Mouse (Mus musculus) midbrain, embryonic 14.5 days (tissue): ENCODE measurements at regions not wholly inside any gene's neighbourhood (a gene's known extent, or its start where the extent isn't known, plus 50 kb on each side); places are given as distances from the start of the nearest gene placed in this dataset.

ENCODE experiments used
- ATAC-seq: fragments of 200-750 bp; cut with Nextera tagmentation; 2 replicates; pipeline ENCODE4 v1.8.0; 2017; ENCODE audit warnings: moderate number of reproducible peaks, moderate library complexity; ENCODE audit not compliant: low FRiP score, low TSS enrichment
- DNase-seq: peaks from one replicate; pipeline ENCODE4 v3.0.0-alpha.2; 2015
- H3K27ac ChIP-seq: fragments of 300-500 bp; sonication (generic); replicated peaks from 2 replicates; pipeline ENCODE4 v1.5.1; 2014; ENCODE audit warnings: mild to moderate bottlenecking, low read depth, low read length, moderate library complexity
- H3K27me3 ChIP-seq: fragments of 300-500 bp; sonication (generic); 2 replicates; pipeline ENCODE4 v1.6.1; 2014; ENCODE audit warnings: low read length, control low read depth, mixed read lengths; ENCODE audit not compliant: control insufficient read depth, insufficient read depth
- H3K36me3 ChIP-seq: fragments of 300-500 bp; sonication (generic); 2 replicates; pipeline ENCODE4 v1.6.1; 2014; ENCODE audit warnings: low read length, control low read depth; ENCODE audit not compliant: control insufficient read depth, insufficient read depth
- H3K4me1 ChIP-seq: fragments of 300-500 bp; sonication (generic); 2 replicates; pipeline ENCODE4 v1.6.1; 2014; ENCODE audit warnings: mild to moderate bottlenecking, antibody characterized with exemption, low read length, control low read depth; ENCODE audit not compliant: control insufficient read depth, insufficient read depth
- H3K4me2 ChIP-seq: fragments of 300-500 bp; sonication (generic); 2 replicates; pipeline ENCODE4 v1.6.1; 2014; ENCODE audit warnings: mild to moderate bottlenecking, low read length, moderate library complexity
- H3K4me3 ChIP-seq: fragments of 300-500 bp; sonication (generic); replicated peaks from 2 replicates; pipeline ENCODE4 v1.5.1; 2014; ENCODE audit warnings: low read depth, low read length
- H3K9ac ChIP-seq: fragments of 300-500 bp; sonication (generic); replicated peaks from 2 replicates; pipeline ENCODE4 v1.6.1; 2014; ENCODE audit warnings: mild to moderate bottlenecking, low read length, moderate library complexity
- H3K9me3 ChIP-seq: fragments of 300-500 bp; sonication (generic); 2 replicates; pipeline ENCODE4 v1.6.1; 2016; ENCODE audit warnings: low read length, control low read depth, mixed read lengths; ENCODE audit not compliant: control insufficient read depth
- WGBS: fragments of 180-500 bp; shearing (Covaris S2); extraction: QIAGEN DNeasy Blood & Tissue Kit; methylation state at CpG from one replicate; pipeline ENCODE4 v1.1.7; 2014; 5-methylcytosine and 5-hydroxymethylcytosine counted together

DNA sequence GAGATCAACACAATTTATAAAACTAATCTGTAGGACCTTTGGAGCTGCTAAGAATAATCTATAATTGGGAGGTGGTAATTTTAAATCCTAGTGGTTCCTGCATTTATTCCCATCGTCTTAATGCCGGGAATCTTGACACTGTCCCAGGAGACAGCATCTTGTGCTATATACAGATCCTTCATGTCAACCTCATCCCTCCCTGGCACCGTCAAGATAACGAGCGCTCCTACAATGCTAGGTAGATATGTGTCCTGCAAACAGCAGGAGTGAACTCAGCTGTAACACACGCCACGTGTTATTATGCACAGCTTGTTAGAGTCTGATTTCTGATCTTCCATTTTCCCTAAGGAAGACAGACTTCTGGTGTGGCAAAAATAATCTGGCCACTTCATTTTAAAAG lies 237.0 kb upstream of the Cnr1 start:
- H3K9me3 ChIP-seq, result no peaks in the 10 kb centered on the region
- H3K36me3 ChIP-seq, result no peaks in the 10 kb centered on the region
- 27% methylated on average over 7 of the region's 7 CpGs for WGBS
- H3K27ac ChIP-seq, result 0 out of 2 replicates have a peak overlapping the region, but pooled peaks have one; percentile 37
- H3K4me3 ChIP-seq, result no peak overlapping the region
- 0 out of 2 replicates have a peak, but pooled peaks cover 5% of the 10 kb centered on the region for H3K4me1 ChIP-seq
- H3K9ac ChIP-seq, result no peak overlapping the region
- no peak for ATAC-seq
- peak; percentile 58 for DNase-seq
- H3K27me3 ChIP-seq, result no peaks in the 10 kb centered on the region
- H3K4me2 ChIP-seq, result no peak overlapping the region

DNA sequence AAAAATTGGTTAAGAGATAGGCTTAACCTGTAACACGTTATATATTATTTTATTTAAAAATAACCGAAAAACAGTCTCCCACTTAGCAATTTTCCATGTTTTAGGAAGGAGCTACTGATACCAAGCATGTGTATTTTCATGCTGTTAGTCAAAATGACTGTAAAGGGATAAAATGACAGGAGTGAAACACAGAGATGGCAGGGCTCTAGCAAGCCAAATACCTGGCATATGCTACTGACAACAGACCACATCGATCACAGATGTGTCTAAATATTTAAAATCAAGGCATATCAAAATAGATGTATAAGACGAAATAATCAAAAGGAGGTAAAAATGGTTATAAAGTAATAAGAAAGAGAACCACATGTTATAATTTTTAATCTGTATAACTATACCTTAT lies 231.0 kb upstream of the Cnr1 start:
- no peaks in the 10 kb centered on the region for H3K36me3 ChIP-seq
- H3K9me3 ChIP-seq, result 0 out of 2 replicates have a peak, but pooled peaks cover 3% of the 10 kb centered on the region
- 92% methylated on average over 4 of the region's 4 CpGs for WGBS
- ATAC-seq (no peak), DNase-seq (no peak)
- H3K4me1 ChIP-seq, result no peaks in the 10 kb centered on the region
- no peak overlapping the region for H3K4me3 ChIP-seq
- H3K9ac ChIP-seq, result no peak overlapping the region
- no peak overlapping the region for H3K27ac ChIP-seq
- no peaks in the 10 kb centered on the region for H3K27me3 ChIP-seq
- H3K4me2 ChIP-seq, result no peak overlapping the region

DNA sequence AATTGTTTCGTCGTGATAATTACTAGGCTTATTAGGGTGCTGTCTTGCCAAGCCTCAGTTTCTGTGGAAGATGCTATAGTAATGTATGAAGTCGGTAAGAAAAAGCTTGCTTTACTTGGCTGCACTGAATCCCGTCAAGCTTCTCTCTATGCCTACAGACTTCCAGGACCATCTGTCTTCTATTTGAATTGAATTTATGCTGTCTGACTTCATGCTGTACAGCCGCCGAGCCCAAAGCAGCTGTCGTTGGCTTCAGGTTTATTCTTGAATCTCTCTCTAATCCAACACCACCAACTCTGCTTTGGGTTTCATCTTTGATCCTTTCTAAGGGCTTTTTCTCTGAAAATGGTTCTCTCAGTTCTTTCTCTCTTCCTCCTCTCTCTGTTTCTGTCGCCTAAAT lies 227.4 kb upstream of the Cnr1 start:
- H3K27ac ChIP-seq, result no peak overlapping the region
- H3K4me3 ChIP-seq, result no peak overlapping the region
- H3K27me3 ChIP-seq, result no peaks in the 10 kb centered on the region
- no peak overlapping the region for H3K9ac ChIP-seq
- H3K36me3 ChIP-seq, result no peaks in the 10 kb centered on the region
- H3K4me2 ChIP-seq, result no peak overlapping the region
- no peaks in the 10 kb centered on the region for H3K4me1 ChIP-seq
- 0 out of 2 replicates have a peak, but pooled peaks cover 3% of the 10 kb centered on the region for H3K9me3 ChIP-seq
- DNase-seq (no peak), ATAC-seq (no peak)
- 81% methylated on average over 8 of the region's 8 CpGs for WGBS

DNA sequence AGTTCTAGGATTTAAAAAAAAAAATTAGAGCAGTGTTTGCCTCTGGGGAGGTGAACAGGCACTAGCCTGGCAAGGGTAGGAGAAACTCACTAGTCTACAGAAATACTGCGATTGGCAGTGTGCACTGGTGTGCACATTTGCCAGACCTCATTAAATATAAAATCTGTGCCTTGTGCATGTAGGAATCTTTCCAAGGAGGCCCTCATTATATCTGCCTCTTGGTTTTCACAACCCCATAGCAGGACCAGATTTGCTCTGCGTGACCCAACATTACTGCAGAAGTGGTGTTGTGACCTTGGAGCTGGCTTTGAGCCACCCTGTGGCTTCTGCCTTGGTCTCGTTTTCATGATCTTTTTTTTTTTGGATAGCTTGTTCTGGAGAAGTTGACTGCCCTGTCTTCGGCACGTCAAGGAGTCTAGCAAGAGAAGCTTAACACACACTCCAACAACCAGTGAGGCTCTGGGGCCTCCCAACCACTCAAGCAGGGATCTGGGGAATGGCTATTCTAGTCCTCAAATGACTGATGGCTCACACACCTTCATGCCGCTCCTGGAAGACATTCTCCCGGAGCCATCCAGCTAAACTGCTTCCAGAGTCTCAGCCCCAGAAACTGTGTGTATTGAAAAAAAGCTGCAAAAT lies 222.2 kb upstream of the Cnr1 start:
- Histone ChIP-seq H3K9ac (no peak overlapping the region), H3K36me3 (no peaks in the 10 kb centered on the region), H3K4me1 (no peaks in the 10 kb centered on the region), H3K4me3 (no peak overlapping the region), H3K4me2 (no peak overlapping the region), H3K27me3 (no peaks in the 10 kb centered on the region), H3K27ac (no peak overlapping the region), H3K9me3 (peaks cover 6% of the 10 kb centered on the region; the same call in 1 of the 2 replicates)
- no peak for DNase-seq
- 88% methylated on average over 7 of the region's 7 CpGs for WGBS
- ATAC-seq, result no peak

DNA sequence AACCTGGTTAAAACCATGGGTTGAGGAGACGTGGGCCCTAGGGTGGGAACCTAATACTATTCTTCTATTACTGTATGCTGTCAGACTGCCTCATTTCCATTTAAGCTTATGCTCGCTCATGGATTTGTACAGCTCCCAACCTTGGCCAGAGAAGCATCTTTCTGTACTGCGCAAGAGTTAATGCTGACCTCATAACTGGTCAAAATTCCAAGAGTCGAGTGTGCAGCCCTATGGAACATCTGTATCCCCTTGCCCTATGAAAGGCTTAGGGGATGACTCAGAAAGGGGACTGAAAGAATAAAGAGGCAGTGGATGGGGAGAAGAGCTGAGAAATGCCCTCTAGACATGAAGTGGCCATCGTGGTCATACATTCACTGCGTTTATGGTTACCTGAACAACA lies 218.7 kb upstream of the Cnr1 start:
- no peak overlapping the region for H3K27ac ChIP-seq
- no peaks in the 10 kb centered on the region for H3K27me3 ChIP-seq
- ATAC-seq (no peak), DNase-seq (no peak)
- H3K4me3 ChIP-seq, result no peak overlapping the region
- no peak overlapping the region for H3K9ac ChIP-seq
- WGBS, result 97% methylated on average over 6 of the region's 6 CpGs
- H3K36me3 ChIP-seq, result no peaks in the 10 kb centered on the region
- peaks cover 6% of the 10 kb centered on the region; the same call in 1 of the 2 replicates for H3K9me3 ChIP-seq
- H3K4me1 ChIP-seq, result no peaks in the 10 kb centered on the region
- H3K4me2 ChIP-seq, result no peak overlapping the region

DNA sequence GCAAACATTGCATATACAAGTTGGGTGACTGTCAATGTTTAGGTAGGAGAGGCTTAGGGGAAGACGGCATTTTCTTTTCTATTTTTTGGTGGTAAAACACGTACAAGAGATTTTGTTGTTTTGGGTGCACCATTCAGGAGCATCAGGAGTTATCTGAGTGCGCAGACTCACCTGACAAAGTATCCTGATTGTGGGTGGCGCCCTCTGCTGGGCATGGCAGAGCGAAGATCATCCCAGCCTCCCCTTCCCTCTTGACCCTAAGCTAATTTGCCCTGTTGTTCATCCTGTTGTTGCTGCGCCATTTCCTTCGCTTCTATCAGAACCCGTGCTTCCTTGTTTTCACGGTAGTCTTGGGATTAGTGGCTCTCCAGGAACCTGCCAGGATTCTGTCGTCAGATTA lies 217.6 kb upstream of the Cnr1 start:
- H3K9me3 ChIP-seq, result peaks cover 6% of the 10 kb centered on the region; the same call in 1 of the 2 replicates

DNA sequence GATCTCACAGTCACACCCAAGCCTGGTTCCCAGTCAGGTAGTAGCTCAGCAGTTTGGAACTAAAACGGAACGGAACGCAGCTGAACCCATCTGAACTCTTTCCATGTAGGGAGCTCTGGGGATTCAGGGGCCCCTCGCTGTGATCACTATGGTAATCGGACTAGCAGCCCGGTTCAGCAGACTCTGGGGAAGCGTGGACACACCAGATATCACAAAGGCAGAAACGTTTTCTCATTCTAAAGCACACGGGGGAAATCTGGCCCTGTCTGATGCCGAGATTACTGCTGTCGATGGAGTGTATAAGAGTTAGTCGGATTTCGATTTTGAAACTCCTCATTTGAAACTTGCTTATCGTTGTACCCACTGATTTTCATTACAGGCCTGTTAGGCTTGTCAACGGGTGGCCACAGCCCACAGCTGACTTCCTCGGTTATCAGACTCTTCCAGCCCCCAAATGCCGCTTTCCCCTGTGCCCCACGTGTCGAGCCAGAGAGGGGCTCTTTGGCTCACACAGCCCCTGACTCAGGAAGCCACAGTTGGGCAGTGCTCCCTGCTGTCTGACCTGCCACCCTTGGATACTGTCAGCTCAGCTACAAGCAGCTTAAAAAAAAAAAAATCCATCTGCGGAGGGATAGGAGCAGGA lies 207.8 kb upstream of the Cnr1 start:
- no peak overlapping the region for H3K4me3 ChIP-seq

More for the DNA sequence above, 217.6 kb upstream of the Cnr1 start:
- Histone ChIP-seq H3K27ac (no peak overlapping the region), H3K4me2 (no peak overlapping the region), H3K36me3 (no peaks in the 10 kb centered on the region), H3K4me1 (no peaks in the 10 kb centered on the region), H3K9ac (no peak overlapping the region), H3K4me3 (no peak overlapping the region), H3K27me3 (no peaks in the 10 kb centered on the region)
- WGBS, result 51% methylated on average over 10 of the region's 10 CpGs
- DNase-seq (no peak), ATAC-seq (no peak)

DNA sequence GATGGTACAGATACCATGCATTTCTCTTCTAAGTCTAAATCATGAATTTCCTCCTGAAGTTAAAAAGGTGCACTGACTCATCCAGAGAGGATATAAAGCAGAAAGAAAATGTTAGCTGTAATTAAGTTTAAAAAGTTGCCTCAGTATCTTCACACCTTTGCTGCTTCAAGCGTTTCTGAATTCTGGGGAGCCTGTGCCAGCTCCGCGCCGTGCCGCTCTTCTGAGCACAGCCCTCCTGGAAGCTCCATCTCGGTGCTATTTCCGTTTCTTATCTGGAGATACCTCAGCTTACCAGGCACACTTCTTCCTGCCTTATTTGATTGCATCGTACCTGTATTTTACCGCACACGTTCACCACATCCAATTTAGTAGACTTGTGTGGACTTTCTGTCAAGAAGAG lies 203.4 kb upstream of the Cnr1 start:
- H3K27me3 ChIP-seq, result no peaks in the 10 kb centered on the region
- H3K4me3 ChIP-seq, result no peak overlapping the region
- WGBS, result 89% methylated on average over 10 of the region's 10 CpGs
- H3K9me3 ChIP-seq, result 0 out of 2 replicates have a peak, but pooled peaks cover 6% of the 10 kb centered on the region
- no peak overlapping the region for H3K27ac ChIP-seq
- ATAC-seq (no peak), DNase-seq (no peak)
- H3K4me2 ChIP-seq, result no peak overlapping the region
- peaks cover 8% of the 10 kb centered on the region; the same call in 1 of the 2 replicates for H3K4me1 ChIP-seq
- H3K36me3 ChIP-seq, result no peaks in the 10 kb centered on the region
- no peak overlapping the region for H3K9ac ChIP-seq

More for the DNA sequence above, 207.8 kb upstream of the Cnr1 start:
- ATAC-seq (peak; percentile 68), DNase-seq (peak; percentile 59)
- Histone ChIP-seq H3K4me1 (peaks cover 8% of the 10 kb centered on the region; the same call in 1 of the 2 replicates), H3K4me2 (peak overlapping the region; percentile 44), H3K9ac (0 out of 2 replicates have a peak overlapping the region, but pooled peaks have one; percentile 12), H3K36me3 (no peaks in the 10 kb centered on the region), H3K27me3 (no peaks in the 10 kb centered on the region), H3K9me3 (no peaks in the 10 kb centered on the region), H3K27ac (no peak overlapping the region)
- WGBS, result 12% methylated on average over 20 of the region's 20 CpGs

DNA sequence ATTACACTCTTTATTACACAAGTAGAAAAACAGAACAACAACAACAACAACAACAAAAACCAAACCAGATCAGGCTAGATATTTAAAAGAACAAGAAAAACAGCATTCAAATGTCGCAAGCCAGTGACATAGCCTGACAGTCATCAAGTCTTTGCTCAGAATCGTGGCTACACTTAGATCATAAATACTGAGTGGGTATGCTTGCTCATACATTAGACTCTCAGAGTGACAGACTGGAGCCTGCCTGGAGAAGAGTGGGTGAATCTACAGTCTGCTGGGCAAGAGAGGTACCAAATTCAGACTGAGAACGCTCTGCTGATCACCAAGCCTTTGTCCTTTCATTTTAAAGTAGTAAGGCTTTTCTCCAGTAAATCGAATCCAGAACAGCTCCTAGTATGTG lies 202.4 kb upstream of the Cnr1 start:
- H3K9me3 ChIP-seq, result 0 out of 2 replicates have a peak, but pooled peaks cover 6% of the 10 kb centered on the region
- WGBS, result 91% methylated on average over 4 of the region's 4 CpGs
- H3K4me3 ChIP-seq, result no peak overlapping the region
- H3K4me2 ChIP-seq, result no peak overlapping the region
- ATAC-seq (no peak), DNase-seq (no peak)
- H3K27ac ChIP-seq, result no peak overlapping the region
- no peaks in the 10 kb centered on the region for H3K27me3 ChIP-seq
- H3K36me3 ChIP-seq, result no peaks in the 10 kb centered on the region
- no peak overlapping the region for H3K9ac ChIP-seq
- H3K4me1 ChIP-seq, result no peaks in the 10 kb centered on the region
